Mouse (Mus musculus): ENCODE measurements around the gene Prf1.

Prf1 gene

GRCm38 (mm10) chr10:61341045-61341444 is 43.4 kb downstream of the Prf1 start:
- DNase-seq = no peak

DNA sequence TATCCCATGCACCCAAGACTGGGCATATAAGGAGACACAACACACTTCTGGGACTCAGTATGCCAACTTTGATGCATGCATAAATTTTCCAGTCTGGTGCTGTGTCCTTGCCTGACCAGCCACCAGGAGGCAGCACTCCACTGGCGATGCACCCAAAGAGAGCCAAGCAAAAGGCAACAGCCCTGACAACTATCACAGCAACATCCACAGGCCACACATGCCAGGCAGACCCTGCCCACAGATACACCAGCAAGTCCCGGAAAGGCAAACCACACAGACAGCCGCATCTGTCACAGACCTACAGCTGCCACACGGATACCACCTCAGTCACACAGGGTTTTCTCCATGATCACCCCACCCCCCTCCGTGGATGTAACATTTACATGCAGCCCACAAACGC is 43.9 kb downstream of the Prf1 start:
- DNase-seq = peak; percentile 90

DNA sequence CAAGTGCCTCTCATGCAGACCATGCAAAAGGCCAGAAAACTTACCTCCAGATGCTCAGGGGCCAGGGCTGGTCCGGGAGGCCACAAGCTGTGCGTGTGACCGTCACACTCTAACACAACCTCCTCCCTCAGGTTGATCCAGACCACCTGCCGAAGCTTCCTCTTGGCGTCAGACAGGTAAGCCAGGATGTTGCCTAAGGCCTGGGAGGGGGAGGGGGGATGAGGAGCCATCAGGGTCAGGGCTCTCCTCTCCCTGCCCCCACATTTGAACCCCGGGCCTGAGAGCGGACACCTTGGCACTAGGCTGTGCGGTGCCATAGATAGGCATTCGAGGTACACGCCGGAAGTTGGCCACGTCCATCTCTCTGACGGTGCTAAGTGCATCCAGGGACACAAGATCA is 45.1 kb downstream of the Prf1 start:
- no peak for DNase-seq

DNA sequence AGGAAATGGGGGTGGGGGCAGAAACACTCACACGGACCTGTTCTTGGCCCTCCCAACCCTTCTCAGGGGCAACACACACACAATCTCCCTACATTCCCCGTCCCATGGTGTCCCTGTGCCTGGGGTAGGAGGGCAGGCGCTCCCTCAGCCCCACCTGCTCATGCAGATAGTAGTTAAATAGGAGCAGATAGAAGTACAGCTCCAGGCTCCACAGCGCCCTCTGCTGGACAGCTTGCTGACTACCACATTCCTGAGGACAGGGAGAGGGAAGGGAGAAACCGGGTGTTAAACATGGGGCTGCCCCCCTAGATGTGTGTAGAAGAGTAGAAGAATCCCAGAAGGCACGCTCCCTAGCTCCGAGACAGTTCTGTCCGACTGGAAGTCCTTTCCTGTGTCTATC is 46.3 kb downstream of the Prf1 start:
- peak; percentile 74 for DNase-seq

- no peak for DNase-seq
Measured at GRCm38 (mm10) chr10:61345179-61345578, 47.5 kb downstream of the Prf1 start.

GRCm38 (mm10) chr10:61346374-61346773 is 48.7 kb downstream of the Prf1 start:
- no peak for DNase-seq

DNA sequence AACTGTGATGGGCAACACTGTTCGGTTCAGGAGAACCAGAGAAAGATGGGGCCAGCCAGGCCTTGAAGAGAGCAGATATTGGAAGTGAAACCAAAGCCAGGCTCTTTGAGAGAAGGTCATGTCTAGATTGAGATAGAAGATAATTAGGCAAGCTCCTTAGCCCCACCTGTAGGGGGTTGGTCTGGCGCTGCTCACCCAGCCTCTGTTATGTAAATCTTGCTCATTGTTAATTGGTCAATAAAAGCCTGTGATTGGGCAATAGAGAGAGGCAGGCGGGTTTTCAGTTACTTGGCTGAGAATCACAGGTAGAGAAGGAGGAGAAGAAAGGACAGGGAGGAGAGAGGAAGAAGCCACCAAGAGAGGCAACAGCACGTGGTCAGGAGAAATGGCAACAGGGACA is 53.6 kb downstream of the Prf1 start:
- DNase-seq = no peak

Measured in right cerebral cortex, postnatal 4 days (tissue).